Mouse (Mus musculus) kidney, adult 2 months (tissue): ENCODE data around the gene Il15ra.

ENCODE experiments used
- CTCF ChIP-seq: fragments of 200-500 bp; conservative IDR thresholded peaks from 2 replicates; pipeline ENCODE4 v1.5.1; 2011; ENCODE audit warnings: low read depth, mild to moderate bottlenecking, control low read depth, low read length, moderate library complexity, mixed read lengths; ENCODE audit not compliant: insufficient read depth, insufficient read length
- POLR2A ChIP-seq: fragments of 200-500 bp; IDR thresholded peaks from one replicate; pipeline ENCODE4 v1.6.1; 2011; ENCODE audit warnings: low read depth, low read length, control low read depth

- TF ChIP-seq POLR2A, result no peak
- no peak for TF ChIP-seq CTCF
Observed at GRCm38 (mm10) chr2:11727574-11727973, 22.5 kb downstream of the Il15ra start.
